Mouse (Mus musculus): Measurements from ENCODE around the gene Krtcap2. TPM values are rescaled to one million over a fixed set of nuclear protein-coding genes. Genes with fewer than 3 reads are reported as not detected.
A peak's percentile ranks its signal among the peaks of the same experiment; 100 is the strongest.

Gene Krtcap2
- total and polyA plus RNA-seq, 2 experiments from 2014 or later: 41.8 to 192 TPM

GRCm38 (mm10) chr3:89236516-89236915 lies 9.2 kb upstream of the Krtcap2 start:
- no peak overlapping the region for H3K27ac ChIP-seq (ENCODE audit: low read depth)
- WGBS: 78% methylated on average over 10 of the region's 10 CpGs
- TF ChIP-seq CTCF (IDR thresholded peaks at IDR 0.05; ENCODE audit: low read depth) (no peak), EP300 (IDR thresholded peaks at IDR 0.05; ENCODE audit: low read depth) (no peak)

DNA sequence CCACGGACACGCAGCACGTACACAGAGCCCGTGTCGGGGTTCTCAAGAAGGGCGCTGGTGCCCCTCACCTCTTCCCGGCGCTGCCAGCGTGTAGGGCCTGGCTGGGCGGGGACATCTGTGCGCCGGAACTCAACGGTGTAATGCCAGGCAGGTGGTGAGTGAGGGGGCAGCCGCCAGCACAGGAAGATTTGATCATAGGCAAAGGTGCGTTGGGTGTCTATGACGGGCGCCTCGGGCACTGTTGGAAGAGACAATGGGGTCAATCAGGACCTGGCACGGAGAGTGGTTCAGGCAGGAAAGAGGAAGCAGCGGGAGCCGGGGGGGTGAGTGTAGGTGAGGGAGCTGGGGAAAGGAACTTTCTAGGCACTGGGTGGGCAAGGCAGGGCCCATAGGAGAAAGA lies 8.1 kb upstream of the Krtcap2 start:
- Histone ChIP-seq H3K9ac (replicated peaks; ENCODE audit: low read depth, low read length) (no peak overlapping the region), H3K27ac (ENCODE audit: low read depth) (no peak overlapping the region), H3K4me1 (ENCODE audit: control insufficient read depth, insufficient read depth) (peaks cover 12% of the 10 kb centered on the region), H3K27me3 (ENCODE audit: control insufficient read depth, insufficient read depth, low read length) (no peaks in the 10 kb centered on the region), H3K36me3 (replicated peaks; ENCODE audit: control insufficient read depth, insufficient read depth, low read length) (no peaks in the 10 kb centered on the region), H3K4me2 (ENCODE audit: low read depth, low read length) (no peak overlapping the region), H3K4me3 (ENCODE audit: low read depth, low read length) (no peak overlapping the region), H3K9me3 (replicated peaks; ENCODE audit: control insufficient read depth, low read length) (no peaks in the 10 kb centered on the region)
- ATAC-seq (ENCODE audit: insufficient read depth, low read depth) (no peak), DNase-seq (ENCODE audit: low spot score) (no peak)
- 88% methylated on average over 21 of the region's 21 CpGs for WGBS
- no peak for TF ChIP-seq CTCF (IDR thresholded peaks at IDR 0.05; ENCODE audit: low read depth)
- TF ChIP-seq EP300 (IDR thresholded peaks at IDR 0.05; ENCODE audit: low read depth): no peak

More at GRCm38 (mm10) chr3:89236516-89236915, 9.2 kb upstream of the Krtcap2 start:
- ATAC-seq (ENCODE audit: insufficient read depth, low read depth): no peak
- Histone ChIP-seq H3K9me3 (replicated peaks; ENCODE audit: control insufficient read depth, low read length) (no peaks in the 10 kb centered on the region), H3K9ac (replicated peaks; ENCODE audit: low read depth, low read length) (no peak overlapping the region), H3K4me2 (ENCODE audit: low read depth, low read length) (no peak overlapping the region), H3K4me1 (ENCODE audit: control insufficient read depth, insufficient read depth) (peaks cover 12% of the 10 kb centered on the region), H3K36me3 (replicated peaks; ENCODE audit: control insufficient read depth, insufficient read depth, low read length) (no peaks in the 10 kb centered on the region), H3K27me3 (ENCODE audit: control insufficient read depth, insufficient read depth, low read length) (no peaks in the 10 kb centered on the region), H3K4me3 (ENCODE audit: low read depth, low read length) (no peak overlapping the region)
- no peak for DNase-seq (ENCODE audit: low spot score)

GRCm38 (mm10) chr3:89238494-89238893 lies 7.3 kb upstream of the Krtcap2 start:
- no peaks in the 10 kb centered on the region for H3K9me3 ChIP-seq (replicated peaks; ENCODE audit: control insufficient read depth, low read length)
- no peaks in the 10 kb centered on the region for H3K36me3 ChIP-seq (replicated peaks; ENCODE audit: control insufficient read depth, insufficient read depth, low read length)
- ATAC-seq (ENCODE audit: insufficient read depth, low read depth) (no peak), DNase-seq (ENCODE audit: low spot score) (no peak)
- H3K4me2 ChIP-seq (ENCODE audit: low read depth, low read length): no peak overlapping the region
- no peaks in the 10 kb centered on the region; the same call in 1 of the 2 replicates for H3K27me3 ChIP-seq (ENCODE audit: control insufficient read depth, insufficient read depth, low read length)
- H3K4me3 ChIP-seq (ENCODE audit: low read depth, low read length): no peak overlapping the region
- no peak for TF ChIP-seq CTCF (IDR thresholded peaks at IDR 0.05; ENCODE audit: low read depth)
- TF ChIP-seq EP300 (IDR thresholded peaks at IDR 0.05; ENCODE audit: low read depth): no peak
- no peak overlapping the region for H3K9ac ChIP-seq (replicated peaks; ENCODE audit: low read depth, low read length)
- peaks cover 3% of the 10 kb centered on the region for H3K4me1 ChIP-seq (ENCODE audit: control insufficient read depth, insufficient read depth)
- WGBS: 49% methylated on average over 11 of the region's 12 CpGs
- H3K27ac ChIP-seq (ENCODE audit: low read depth): no peak overlapping the region

- no peaks in the 10 kb centered on the region for H3K9me3 ChIP-seq (replicated peaks; ENCODE audit: control insufficient read depth, low read length)
- DNase-seq (ENCODE audit: low spot score) (peak; percentile 41), ATAC-seq (ENCODE audit: insufficient read depth, low read depth) (no peak)
- no peak overlapping the region for H3K4me3 ChIP-seq (ENCODE audit: low read depth, low read length)
- H3K27ac ChIP-seq (ENCODE audit: low read depth): no peak overlapping the region
- H3K9ac ChIP-seq (replicated peaks; ENCODE audit: low read depth, low read length): no peak overlapping the region
- 67% methylated on average over 9 of the region's 9 CpGs for WGBS
- no peak overlapping the region for H3K4me2 ChIP-seq (ENCODE audit: low read depth, low read length)
- no peaks in the 10 kb centered on the region for H3K36me3 ChIP-seq (replicated peaks; ENCODE audit: control insufficient read depth, insufficient read depth, low read length)
- H3K4me1 ChIP-seq (ENCODE audit: control insufficient read depth, insufficient read depth): peaks cover 13% of the 10 kb centered on the region
- TF ChIP-seq EP300 (IDR thresholded peaks at IDR 0.05; ENCODE audit: low read depth): no peak
- peak; percentile 69 for TF ChIP-seq CTCF (IDR thresholded peaks at IDR 0.05; ENCODE audit: low read depth)
- peaks cover 18% of the 10 kb centered on the region for H3K27me3 ChIP-seq (ENCODE audit: control insufficient read depth, insufficient read depth, low read length)
These were observed 3.4 kb upstream of the Krtcap2 start for GRCm38 (mm10) chr3:89242331-89242895.

GRCm38 (mm10) chr3:89243609-89244008 lies 2.2 kb upstream of the Krtcap2 start:
- WGBS: 19% methylated on average over 14 of the region's 14 CpGs
- DNase-seq (ENCODE audit: low spot score) (no peak), ATAC-seq (ENCODE audit: insufficient read depth, low read depth) (peak; percentile 27; the same call in 1 of the 2 replicates)
- TF ChIP-seq EP300 (IDR thresholded peaks at IDR 0.05; ENCODE audit: low read depth) (no peak), CTCF (IDR thresholded peaks at IDR 0.05; ENCODE audit: low read depth) (peak; percentile 52)
- Histone ChIP-seq H3K9ac (replicated peaks; ENCODE audit: low read depth, low read length) (no peak overlapping the region), H3K4me2 (ENCODE audit: low read depth, low read length) (no peak overlapping the region), H3K36me3 (replicated peaks; ENCODE audit: control insufficient read depth, insufficient read depth, low read length) (no peaks in the 10 kb centered on the region), H3K4me3 (ENCODE audit: low read depth, low read length) (no peak overlapping the region), H3K4me1 (ENCODE audit: control insufficient read depth, insufficient read depth) (peaks cover 13% of the 10 kb centered on the region), H3K9me3 (replicated peaks; ENCODE audit: control insufficient read depth, low read length) (no peaks in the 10 kb centered on the region), H3K27ac (ENCODE audit: low read depth) (no peak overlapping the region), H3K27me3 (ENCODE audit: control insufficient read depth, insufficient read depth, low read length) (peaks cover 18% of the 10 kb centered on the region)
